Mouse (Mus musculus): ENCODE results near the gene Dgkq.

The Dgkq gene

GRCm38 (mm10) chr5:108689091-108689490 is 19.6 kb upstream of the Dgkq start:
- peak in 1 of 2 experiments; percentile 69 for DNase-seq (ENCODE audit: low spot score in 2 of 2)

GRCm38 (mm10) chr5:108680871-108681270 is 11.4 kb upstream of the Dgkq start:
- DNase-seq (ENCODE audit: low spot score in 2 of 2) = no peak

- no peak for DNase-seq (ENCODE audit: low spot score in 2 of 2)
Observed at GRCm38 (mm10) chr5:108679909-108680308, 10.4 kb upstream of the Dgkq start.

- DNase-seq (ENCODE audit: low spot score in 2 of 2) = no peak
Observed at GRCm38 (mm10) chr5:108678296-108678854, 8.9 kb upstream of the Dgkq start.

GRCm38 (mm10) chr5:108677605-108678295 is 8.3 kb upstream of the Dgkq start:
- DNase-seq (ENCODE audit: low spot score in 2 of 2) = peak; percentile 91 to 93

GRCm38 (mm10) chr5:108676772-108677498 is 7.5 kb upstream of the Dgkq start:
- no peak for DNase-seq (ENCODE audit: low spot score in 2 of 2)

DNA sequence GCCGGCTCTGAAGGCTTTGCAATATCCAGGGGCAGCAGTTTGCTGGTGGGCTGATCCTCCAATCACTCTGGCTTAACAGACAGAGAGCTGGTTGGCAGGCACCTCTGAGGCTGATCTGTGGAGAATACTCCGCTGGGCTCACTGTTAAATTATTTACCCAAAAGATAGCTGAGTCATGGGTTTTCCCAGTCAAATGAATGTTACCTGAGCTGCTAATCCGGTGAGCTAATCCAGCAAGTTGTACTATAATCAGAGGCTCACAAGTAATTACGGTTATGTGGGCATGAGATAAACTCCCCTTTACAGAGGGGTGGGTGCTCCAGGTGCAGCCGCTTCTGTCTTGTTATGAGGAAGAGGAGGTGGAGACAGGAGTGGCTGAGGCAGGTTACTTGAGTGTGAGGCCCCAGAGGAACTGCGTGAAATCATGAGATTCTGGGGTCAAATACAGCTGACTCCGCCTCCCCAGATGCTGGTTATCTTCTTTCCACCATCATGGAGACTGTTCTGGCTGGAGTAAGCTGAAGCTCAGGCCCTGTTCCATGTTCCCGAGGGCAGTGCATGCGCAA is 5.9 kb upstream of the Dgkq start, which contains the start of gene Slc26a1:
Slc26a1 (minus strand) TSS at position 319 of the 566 bp plus-strand sequence.
- no peak for DNase-seq (ENCODE audit: low spot score in 2 of 2)

- DNase-seq (ENCODE audit: low spot score in 2 of 2) = no peak
Observed at GRCm38 (mm10) chr5:108674624-108675023, 5.2 kb upstream of the Dgkq start.

DNA sequence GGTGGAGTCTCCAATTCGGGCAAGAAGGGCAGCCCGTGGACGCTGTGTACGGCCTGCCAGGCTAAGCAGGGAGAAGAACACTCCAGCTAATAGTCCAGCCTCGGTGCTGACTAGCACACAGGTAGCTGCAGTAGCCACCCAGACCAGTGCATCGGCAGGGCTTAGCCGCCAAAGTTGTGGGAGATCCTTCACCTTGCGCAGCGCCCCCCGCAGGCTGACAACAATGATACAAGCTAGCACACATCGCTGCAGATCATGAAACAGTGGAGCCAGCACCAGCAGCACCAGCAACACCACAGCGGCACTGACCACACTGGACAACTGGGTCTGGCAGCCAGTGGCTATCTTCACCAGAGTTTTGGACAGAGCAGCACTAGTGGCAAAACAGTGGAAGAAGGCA is 2.3 kb upstream of the Dgkq start:
- no peak for DNase-seq (ENCODE audit: low spot score in 2 of 2)

GRCm38 (mm10) chr5:108670785-108671184 is 1.3 kb upstream of the Dgkq start:
- DNase-seq (ENCODE audit: low spot score in 2 of 2) = peak in 1 of 2 experiments; percentile 64

GRCm38 (mm10) chr5:108669986-108670385 is 514 bp upstream of the Dgkq start:
- no peak for DNase-seq (ENCODE audit: low spot score in 2 of 2)

- no peak for DNase-seq (ENCODE audit: low spot score in 2 of 2)
Observed at GRCm38 (mm10) chr5:108668387-108668932, 1.0 kb downstream of the Dgkq start.

DNA sequence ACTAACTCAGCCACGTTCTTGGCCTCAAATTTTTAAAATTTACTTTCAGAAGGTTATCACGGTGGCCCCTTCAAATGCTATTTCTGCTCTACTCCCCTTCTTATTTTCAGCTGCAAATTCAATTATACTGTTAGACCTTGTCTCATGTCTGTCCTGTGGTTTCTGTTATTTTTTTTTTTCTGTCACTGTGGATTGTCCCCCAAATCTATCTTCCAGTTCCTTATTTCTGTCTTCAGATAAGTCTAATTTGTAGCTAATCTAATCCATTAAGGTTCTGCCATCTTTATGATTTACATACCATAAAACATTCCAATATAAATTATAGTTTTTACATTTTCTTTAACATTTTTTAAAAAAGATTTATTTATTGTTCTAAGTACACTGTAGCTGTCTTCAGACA is 2.1 kb downstream of the Dgkq start:
- DNase-seq (ENCODE audit: low spot score in 2 of 2) = no peak

DNA sequence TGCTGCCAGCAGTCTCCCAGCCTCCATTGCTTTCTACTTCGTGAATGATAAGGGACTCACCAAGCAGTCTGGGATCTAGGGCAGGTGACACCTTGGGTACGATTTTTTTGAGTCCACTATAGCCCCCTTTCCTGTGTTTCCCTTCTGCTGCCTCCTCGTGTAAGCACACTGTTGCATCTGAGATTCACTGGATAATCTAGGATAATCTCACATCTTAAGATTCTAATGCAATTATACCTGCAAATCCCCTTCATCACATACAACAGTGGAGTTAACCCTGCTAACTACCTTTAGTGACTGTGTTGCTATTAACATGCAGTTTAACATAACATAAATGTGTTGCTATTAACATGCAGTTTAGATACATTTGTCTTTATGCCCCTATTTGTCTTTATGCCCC is 4.4 kb downstream of the Dgkq start:
- no peak for DNase-seq (ENCODE audit: low spot score in 2 of 2)

DNA sequence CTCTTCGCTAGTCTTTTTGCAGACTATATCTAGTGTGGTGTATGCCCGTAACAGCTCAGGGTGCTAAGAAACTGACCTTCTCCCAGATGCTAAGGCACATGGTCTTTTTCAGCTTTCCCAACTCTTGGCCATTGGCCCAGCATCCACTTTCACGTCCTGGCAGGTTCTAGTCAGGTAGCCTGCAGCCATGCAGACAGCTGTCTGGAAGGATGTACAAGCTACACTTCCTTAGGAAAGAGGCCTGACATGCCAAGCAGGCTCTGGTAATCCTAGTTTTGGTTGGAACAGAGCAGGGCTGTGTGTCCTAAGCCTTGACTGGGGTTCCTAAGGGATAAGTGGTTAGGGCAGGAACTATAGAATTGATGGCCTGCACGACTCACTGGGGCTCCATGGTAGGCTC is 6.7 kb downstream of the Dgkq start:
- DNase-seq (ENCODE audit: low spot score in 2 of 2) = no peak

- DNase-seq (ENCODE audit: low spot score in 2 of 2) = peak; percentile 94 to 95
Observed at GRCm38 (mm10) chr5:108660632-108661268, 8.7 kb downstream of the Dgkq start.

GRCm38 (mm10) chr5:108659698-108660631 is 9.5 kb downstream of the Dgkq start, which contains the start of gene Idua:
TSS of gene Idua (plus strand) at chr5:108660331.
- no peak for DNase-seq (ENCODE audit: low spot score in 2 of 2)

GRCm38 (mm10) chr5:108658611-108659010 is 10.9 kb downstream of the Dgkq start:
- DNase-seq (ENCODE audit: low spot score in 2 of 2) = no peak

DNA sequence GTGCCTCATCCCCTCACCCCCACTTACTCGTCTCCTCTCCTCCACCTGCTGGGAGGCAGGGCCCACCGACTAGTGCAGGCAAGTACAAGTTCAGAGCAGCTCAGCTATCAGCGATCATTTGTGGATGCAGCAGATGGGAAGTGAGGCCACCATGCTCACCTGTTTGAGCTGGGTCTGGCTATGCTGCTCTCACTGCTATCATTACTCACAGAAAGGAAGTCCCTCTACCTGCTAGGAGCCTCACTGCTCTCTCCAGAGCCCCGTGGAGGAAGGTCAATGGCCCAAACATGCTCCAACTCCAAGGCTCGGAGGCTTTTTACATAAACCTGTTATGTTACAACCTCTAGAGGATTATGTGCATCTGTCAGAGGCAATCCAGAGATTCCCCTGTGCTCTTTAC is 12.1 kb downstream of the Dgkq start:
- no peak for DNase-seq (ENCODE audit: low spot score in 2 of 2)

GRCm38 (mm10) chr5:108655891-108656650 is 13.4 kb downstream of the Dgkq start:
- DNase-seq (ENCODE audit: low spot score in 2 of 2) = peak in 1 of 2 experiments; percentile 26

Measured in right cerebral cortex, postnatal 10 days (tissue).